Mouse (Mus musculus) ZHBTc4 (cell line): Measurements from ENCODE around the gene Reep1.

Source experiments
- DNase-seq: peaks from one replicate; pipeline ENCODE4 v3.0.0-alpha.2; 2011; ENCODE audit warnings: low read depth, low spot score

Gene Reep1

GRCm38 (mm10) chr6:71780431-71780830 lies 73.1 kb downstream of the Reep1 start:
- no peak for DNase-seq

GRCm38 (mm10) chr6:71783165-71783564 lies 75.8 kb downstream of the Reep1 start:
- no peak for DNase-seq

- no peak for DNase-seq
Observed at GRCm38 (mm10) chr6:71788348-71788747, 81.0 kb downstream of the Reep1 start.

GRCm38 (mm10) chr6:71791771-71792170 lies 84.4 kb downstream of the Reep1 start:
- no peak for DNase-seq

- peak; percentile 54 for DNase-seq
Observed at GRCm38 (mm10) chr6:71799391-71799790, 92.0 kb downstream of the Reep1 start.

- peak; percentile 51 for DNase-seq
Observed at GRCm38 (mm10) chr6:71801011-71801713, 93.8 kb downstream of the Reep1 start.

GRCm38 (mm10) chr6:71801714-71802094 lies 94.3 kb downstream of the Reep1 start:
- DNase-seq = peak; percentile 33

- no peak for DNase-seq
Observed at GRCm38 (mm10) chr6:71803609-71804008, 96.2 kb downstream of the Reep1 start.

- peak; percentile 87 for DNase-seq
Observed at GRCm38 (mm10) chr6:71804061-71804829, 96.9 kb downstream of the Reep1 start.

- no peak for DNase-seq
Observed at GRCm38 (mm10) chr6:71806713-71807112, 99.4 kb downstream of the Reep1 start.

GRCm38 (mm10) chr6:71809890-71810289 lies 102.5 kb downstream of the Reep1 start:
- no peak for DNase-seq

- DNase-seq = no peak
Observed at GRCm38 (mm10) chr6:71812820-71813219, 105.5 kb downstream of the Reep1 start.

GRCm38 (mm10) chr6:71819764-71820292 lies 112.5 kb downstream of the Reep1 start:
- DNase-seq = no peak

- DNase-seq = no peak
Observed at GRCm38 (mm10) chr6:71823085-71823484, 115.7 kb downstream of the Reep1 start.

GRCm38 (mm10) chr6:71823488-71823887 lies 116.1 kb downstream of the Reep1 start:
- peak; percentile 95 for DNase-seq

- DNase-seq = no peak
Observed at GRCm38 (mm10) chr6:71823961-71824360, 116.6 kb downstream of the Reep1 start.

GRCm38 (mm10) chr6:71826869-71827268 lies 119.5 kb downstream of the Reep1 start, which contains the start of gene Mrpl35:
Gene Mrpl35 (minus strand): TSS chr6:71826969.
- DNase-seq = no peak

GRCm38 (mm10) chr6:71829768-71830167 lies 122.4 kb downstream of the Reep1 start:
- no peak for DNase-seq

GRCm38 (mm10) chr6:71830690-71831580 lies 123.6 kb downstream of the Reep1 start, which contains the start of gene Immt:
Gene Immt (plus strand): TSS chr6:71831331.
- DNase-seq = peak; percentile 99

GRCm38 (mm10) chr6:71831581-71831960 lies 124.2 kb downstream of the Reep1 start:
- peak; percentile 99 for DNase-seq

- peak; percentile 74 for DNase-seq
Observed at GRCm38 (mm10) chr6:71836811-71837210, 129.4 kb downstream of the Reep1 start.

- peak; percentile 46 for DNase-seq
Observed at GRCm38 (mm10) chr6:71839815-71840214, 132.5 kb downstream of the Reep1 start.
